Comparison of ENCODE assay signal across 8 mouse cellular contexts in genomic region chr4:46039899-46040298, GRCm38 (mm10). TPM values are rescaled to one million over a fixed set of nuclear protein-coding genes. Genes with fewer than 3 reads are reported as not detected.
DNase-seq lines count a peak whose midpoint lies in the region; ATAC-seq lines count a peak whose summit lies in the region.

No protein-coding gene starts in this region.

- H3K27me3 ChIP-seq in forebrain, embryonic 15.5 days: peaks cover 39% of the 10 kb centered on the region
- H3K27me3 ChIP-seq in liver, embryonic 13.5 days: peaks cover 33% of the 10 kb centered on the region
- H3K27me3 ChIP-seq in stomach, embryonic 16.5 days (ENCODE audit: control insufficient read depth, insufficient read depth, low read length): peaks cover 32% of the 10 kb centered on the region

- no peaks in the 10 kb centered on the region for H3K9me3 ChIP-seq in forebrain, embryonic 15.5 days
- H3K9me3 ChIP-seq in liver, embryonic 13.5 days (replicated peaks): no peaks in the 10 kb centered on the region
- no peaks in the 10 kb centered on the region for H3K9me3 ChIP-seq in stomach, embryonic 16.5 days (replicated peaks; ENCODE audit: control insufficient read depth, low read length)

- no peak overlapping the region for H3K27ac ChIP-seq in forebrain, embryonic 15.5 days (replicated peaks)
- H3K27ac ChIP-seq in liver, embryonic 13.5 days: peak overlapping the region; percentile 100
- H3K27ac ChIP-seq in stomach, embryonic 16.5 days (ENCODE audit: low read length): no peak overlapping the region

- H3K9ac ChIP-seq in forebrain, embryonic 15.5 days (replicated peaks): no peak overlapping the region
- peak overlapping the region; percentile 97 for H3K9ac ChIP-seq in liver, embryonic 13.5 days
- H3K9ac ChIP-seq in stomach, embryonic 16.5 days (ENCODE audit: low read length): peak overlapping the region; percentile 74

- no peaks in the 10 kb centered on the region for H3K36me3 ChIP-seq in forebrain, embryonic 15.5 days
- peaks cover 22% of the 10 kb centered on the region for H3K36me3 ChIP-seq in liver, embryonic 13.5 days
- no peaks in the 10 kb centered on the region for H3K36me3 ChIP-seq in stomach, embryonic 16.5 days (ENCODE audit: control insufficient read depth, insufficient read depth, low read length)

- peak; percentile 55 for DNase-seq in spleen, adult 12 weeks (ENCODE audit: low spot score)
- no peak for DNase-seq in spleen, adult 18-20 months
- peak; percentile 51 for DNase-seq in liver, embryonic 13.5 days
- DNase-seq in right cerebral cortex, postnatal 25 days: no peak

- WGBS in forebrain, embryonic 15.5 days: 18% methylated on average over 6 of the region's 6 CpGs
- WGBS in liver, embryonic 13.5 days (ENCODE audit: insufficient replicate concordance): 7% methylated on average over 6 of the region's 6 CpGs
- WGBS in stomach, embryonic 16.5 days: 20% methylated on average over 6 of the region's 6 CpGs

- no peak for ATAC-seq in forebrain, embryonic 15.5 days (replicated peaks)
- peak; percentile 9; the same call in 1 of the 2 replicates for ATAC-seq in liver, embryonic 13.5 days (ENCODE audit: low read depth)
- no peak for ATAC-seq in stomach, embryonic 16.5 days (ENCODE audit: insufficient read depth, low FRiP score)
- ATAC-seq in monocyte, adult 5-6 weeks (replicated peaks; ENCODE audit: insufficient number of reproducible peaks, low FRiP score, low TSS enrichment, poor library complexity, severe bottlenecking): no peak
- ATAC-seq in megakaryocyte progenitor cell, adult 5-6 weeks (replicated peaks; ENCODE audit: poor library complexity): no peak

- H3K4me2 ChIP-seq in forebrain, embryonic 15.5 days (replicated peaks): peak overlapping the region; percentile 99; the same call in 1 of the 2 replicates
- peak overlapping the region; percentile 84 for H3K4me2 ChIP-seq in liver, embryonic 13.5 days
- peak overlapping the region; percentile 98 for H3K4me2 ChIP-seq in stomach, embryonic 16.5 days (ENCODE audit: low read depth, low read length)

- peak overlapping the region; percentile 60; the same call in 1 of the 2 replicates for H3K4me3 ChIP-seq in forebrain, embryonic 15.5 days
- H3K4me3 ChIP-seq in liver, embryonic 13.5 days (replicated peaks): peak overlapping the region; percentile 94
- H3K4me3 ChIP-seq in stomach, embryonic 16.5 days (replicated peaks; ENCODE audit: low read length): peak overlapping the region; percentile 66

- peaks cover 15% of the 10 kb centered on the region for H3K4me1 ChIP-seq in forebrain, embryonic 15.5 days
- peaks cover 77% of the 10 kb centered on the region for H3K4me1 ChIP-seq in liver, embryonic 13.5 days (replicated peaks)
- peaks cover 24% of the 10 kb centered on the region for H3K4me1 ChIP-seq in stomach, embryonic 16.5 days (ENCODE audit: control insufficient read depth, insufficient read depth, low read length)

RNA-seq across cellular contexts. Expression of gene Tmod1, which starts 1.2 kb away (rescaled TPM):
- 0.52 and 0.66 TPM in 2 replicates for polyA plus RNA-seq in forebrain, embryonic 15.5 days (2015; fragmentation: Nextera tagmentation; extraction: Ambion mirVana)
- polyA plus RNA-seq in liver, embryonic 13.5 days (2015; fragmentation: Nextera tagmentation; extraction: Ambion mirVana): 42.0 and 53.4 TPM in 2 replicates
- 5.5 and 16.2 TPM in 2 replicates for polyA plus RNA-seq in stomach, embryonic 16.5 days (2015; fragmentation: Nextera tagmentation; extraction: Ambion mirVana)
- 0.39 to 2.5 TPM (median 1.6 TPM) in 3 replicates for total RNA-seq in monocyte, adult 5-6 weeks (2017)
- total RNA-seq in megakaryocyte progenitor cell, adult 5-6 weeks (2015): 0.07 and 0.10 TPM in 2 replicates
- 0.04 and 0.14 TPM in 2 replicates for total RNA-seq in megakaryocyte progenitor cell, adult 5-6 weeks (2017)

Comparison
In these comparisons a context has a peak if more than half of its experiments do, and no peak if none do; other contexts are left out.
1. DNase-seq: peak in spleen, adult 12 weeks (single experiment) and liver, embryonic 13.5 days (single experiment); none in spleen, adult 18-20 months (0 of 2) and right cerebral cortex, postnatal 25 days (single experiment).
2. Peak in every context shown above with its lines, with median percentiles within 50 percentile points of each other: H3K4me2 ChIP-seq and H3K4me3 ChIP-seq.